Mouse (Mus musculus) spleen, postnatal 10 days (tissue): ENCODE results near the gene Vwf.

Experiments used
- DNase-seq, 2 experiments: peaks; one replicate each; pipeline ENCODE4 v3.0.0; 2021 to 2022; ENCODE audit warnings: low spot score in 2 of 2

The Vwf gene

DNA sequence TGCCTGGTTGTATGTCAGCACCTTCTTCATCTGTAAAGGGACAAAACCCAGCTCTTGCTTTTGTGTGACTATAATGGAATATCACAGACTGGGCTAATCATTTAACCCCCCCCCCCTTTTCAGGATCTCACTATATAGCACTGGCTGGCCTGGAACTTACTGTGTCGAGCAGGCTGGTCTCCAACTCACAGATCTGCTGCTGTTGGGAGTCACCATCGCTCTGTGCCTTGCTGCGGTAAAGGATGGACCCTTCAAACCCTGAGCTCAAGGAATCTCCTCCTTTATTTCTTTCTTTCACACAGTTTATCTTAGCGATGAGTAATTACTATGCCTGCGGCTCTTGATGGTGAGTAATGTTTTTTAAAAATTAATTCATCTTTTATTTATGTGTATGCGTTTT lies at the start of gene Vwf:
Gene Vwf, plus strand, starts transcription at position 301 of the 400 bp plus-strand sequence.
- DNase-seq, result no peak

GRCm38 (mm10) chr6:125498062-125498461 lies 48.5 kb upstream of the Vwf start:
- no peak for DNase-seq

GRCm38 (mm10) chr6:125503186-125503802 lies 43.3 kb upstream of the Vwf start:
- no peak for DNase-seq

- DNase-seq, result no peak
These were observed 41.8 kb upstream of the Vwf start for GRCm38 (mm10) chr6:125504622-125505355.

GRCm38 (mm10) chr6:125506427-125506826 lies 40.1 kb upstream of the Vwf start:
- DNase-seq, result no peak

DNA sequence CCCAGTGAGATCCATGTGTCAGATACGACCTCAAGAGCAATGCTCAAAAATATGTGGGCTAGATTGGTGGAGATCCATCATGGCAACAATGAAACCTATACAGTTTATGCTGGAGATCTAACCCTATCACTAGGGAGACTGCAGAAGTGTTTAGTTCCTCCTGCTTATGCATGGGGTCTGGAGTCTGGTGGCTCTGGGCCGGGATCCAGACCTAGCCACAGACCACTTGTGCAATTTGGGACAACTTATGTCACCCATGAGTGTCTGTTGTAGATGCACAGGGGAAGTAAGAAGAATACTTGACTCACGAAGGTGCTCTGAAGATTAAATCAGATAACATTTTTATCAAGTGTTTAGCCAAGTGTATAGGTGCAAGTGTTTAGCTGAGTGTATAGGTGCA lies 36.8 kb upstream of the Vwf start:
- no peak for DNase-seq

- DNase-seq, result no peak
These were observed 35.9 kb upstream of the Vwf start for GRCm38 (mm10) chr6:125510645-125511044.

DNA sequence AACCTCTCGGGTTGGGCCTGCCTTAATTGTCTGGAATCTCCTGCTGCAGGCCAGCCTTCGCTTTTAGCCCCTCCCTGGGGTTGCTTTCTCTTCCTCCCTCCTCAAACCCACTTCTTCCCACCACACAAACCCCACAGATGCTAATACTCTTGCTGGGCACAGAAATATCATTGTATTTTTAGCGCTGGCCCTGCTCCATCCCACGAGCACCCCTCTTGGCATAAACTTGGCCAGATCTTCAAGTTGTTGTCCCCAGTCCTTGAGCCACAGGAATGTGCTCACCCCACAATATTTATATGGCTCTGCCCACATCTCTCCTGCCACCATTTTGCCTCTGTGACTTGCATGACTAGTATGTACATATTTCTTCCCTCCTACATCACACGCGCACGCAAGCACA lies 35.4 kb upstream of the Vwf start:
- no peak for DNase-seq

DNA sequence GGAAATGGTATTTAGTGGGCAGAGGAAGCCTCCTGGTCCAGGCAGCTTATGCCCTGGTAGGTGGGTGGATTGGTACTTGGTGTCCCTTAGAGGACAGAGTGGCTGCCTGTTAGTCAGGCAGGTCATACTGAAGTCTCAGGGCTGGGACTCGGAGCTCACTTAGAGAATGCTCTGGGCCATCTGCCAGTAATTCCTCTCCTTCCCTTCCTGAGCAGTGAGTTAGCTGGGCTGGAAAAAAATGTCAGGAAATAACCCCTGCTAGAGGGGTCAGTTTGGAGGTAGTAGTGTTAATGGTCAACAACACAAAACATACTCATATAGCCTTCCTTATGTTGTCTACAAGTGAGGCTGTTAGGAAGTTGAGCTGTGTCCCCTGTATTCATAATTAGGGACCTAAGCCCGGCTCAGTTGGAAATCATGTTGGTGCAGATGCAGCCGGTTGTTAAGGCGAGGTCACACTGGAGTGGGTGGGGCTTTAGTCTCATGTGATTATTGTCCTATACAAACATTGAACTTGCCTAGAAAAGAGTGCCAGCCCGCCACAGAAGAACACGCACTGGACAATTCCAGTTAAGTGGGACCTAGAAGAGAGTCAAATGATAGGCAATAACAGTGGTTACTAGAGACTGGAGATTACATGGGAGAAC lies 33.5 kb upstream of the Vwf start:
- DNase-seq, result no peak

GRCm38 (mm10) chr6:125515503-125516315 lies 30.9 kb upstream of the Vwf start:
- DNase-seq, result peak in 1 of 2 experiments; percentile 47

DNA sequence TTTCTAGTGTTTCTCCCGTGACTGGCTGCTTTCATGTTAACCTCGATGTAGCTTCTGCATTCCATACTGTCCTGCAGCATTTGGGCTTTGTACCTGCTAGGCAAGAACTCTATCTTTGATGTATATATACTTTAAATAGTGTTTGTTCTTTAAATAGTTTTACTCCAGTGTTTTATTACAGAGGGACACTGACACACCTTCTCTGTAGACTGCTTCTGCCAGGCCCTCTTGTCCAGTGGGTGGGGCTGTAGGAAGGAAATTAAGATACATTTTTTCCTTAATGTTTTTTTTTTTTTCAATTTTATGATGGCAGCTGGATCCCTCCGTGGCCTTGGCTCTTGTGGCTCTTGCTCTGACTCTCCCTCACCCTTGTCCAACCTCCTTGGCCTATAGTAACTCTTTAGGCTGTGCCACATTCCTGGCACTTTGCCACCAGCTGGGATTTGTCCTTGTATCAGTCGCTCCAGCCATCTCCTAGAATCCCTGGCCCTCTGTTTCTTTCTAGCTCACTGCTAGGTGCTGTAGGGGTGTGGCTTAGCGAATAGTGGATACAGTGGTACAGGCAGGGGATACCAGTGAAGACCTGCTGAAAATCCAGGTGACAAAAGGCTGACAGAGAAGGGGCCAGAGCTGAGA lies 24.9 kb upstream of the Vwf start:
- DNase-seq, result no peak

DNA sequence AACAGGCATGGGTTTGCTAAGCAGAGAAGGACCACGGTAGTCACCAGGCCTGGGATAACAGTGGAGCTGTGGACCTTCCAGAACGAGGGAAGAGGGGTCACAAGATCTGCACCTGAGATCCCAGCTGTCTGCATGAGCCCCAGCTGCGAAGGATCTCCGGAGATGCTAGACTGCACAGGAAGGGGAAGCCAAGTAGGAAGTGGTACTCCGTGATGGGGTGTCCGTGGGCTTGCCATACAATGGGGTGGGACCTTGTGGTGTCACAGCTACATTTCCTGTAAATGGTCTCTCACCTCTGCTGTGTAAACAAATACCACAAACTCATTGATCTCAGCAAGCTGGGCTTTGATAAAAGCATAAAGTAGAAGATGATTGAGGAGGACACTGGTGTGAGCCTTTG lies 22.5 kb upstream of the Vwf start:
- no peak for DNase-seq

DNA sequence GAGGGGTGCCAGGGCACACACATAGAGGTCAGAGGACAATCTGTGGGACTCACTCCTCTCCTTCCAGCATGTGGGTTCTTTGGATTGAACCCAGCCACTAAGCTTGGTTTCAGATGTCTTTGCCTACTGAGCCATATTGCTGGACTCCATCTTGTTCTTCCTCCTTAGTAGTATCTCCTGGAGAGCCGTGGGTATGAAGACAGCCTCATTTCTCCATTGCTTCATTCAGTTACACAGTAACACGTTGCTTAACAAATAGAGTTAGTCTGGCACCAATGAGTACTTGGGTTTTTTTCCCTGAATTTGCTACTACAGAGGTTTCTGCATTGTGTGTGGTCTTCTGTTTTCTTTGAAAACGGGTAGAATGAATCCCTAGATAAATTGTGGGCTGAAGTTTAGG lies 20.5 kb upstream of the Vwf start:
- DNase-seq, result no peak

GRCm38 (mm10) chr6:125528614-125529200 lies 17.9 kb upstream of the Vwf start:
- DNase-seq, result no peak

GRCm38 (mm10) chr6:125529479-125529878 lies 17.1 kb upstream of the Vwf start:
- peak in 1 of 2 experiments; percentile 33 for DNase-seq

DNA sequence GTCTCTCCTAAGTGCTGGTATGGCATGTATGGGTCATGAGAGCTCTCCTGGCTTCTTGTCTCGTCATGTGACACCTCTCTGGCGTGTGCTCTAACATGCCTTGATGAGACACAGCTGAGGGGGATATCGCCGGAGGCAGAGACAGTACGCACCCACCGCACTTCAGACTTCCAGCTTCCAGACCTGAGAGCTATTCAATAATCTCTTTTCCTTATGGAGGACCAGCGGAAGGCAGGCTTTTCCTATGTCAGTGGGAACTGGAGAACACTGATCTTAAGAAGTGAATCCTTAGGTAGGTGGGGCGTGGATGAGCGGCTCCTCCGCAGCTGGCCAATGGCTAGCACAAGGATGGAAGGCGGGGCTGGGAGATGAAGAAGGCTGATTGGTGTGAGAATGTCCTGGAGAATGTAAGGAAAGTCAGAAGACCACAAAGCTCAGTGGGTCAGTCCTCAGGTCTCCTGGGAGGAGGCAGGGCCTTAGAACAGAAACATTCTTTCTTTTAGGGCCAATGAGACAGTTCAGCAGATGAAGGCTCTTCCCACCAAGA lies 13.4 kb upstream of the Vwf start:
- no peak for DNase-seq

DNA sequence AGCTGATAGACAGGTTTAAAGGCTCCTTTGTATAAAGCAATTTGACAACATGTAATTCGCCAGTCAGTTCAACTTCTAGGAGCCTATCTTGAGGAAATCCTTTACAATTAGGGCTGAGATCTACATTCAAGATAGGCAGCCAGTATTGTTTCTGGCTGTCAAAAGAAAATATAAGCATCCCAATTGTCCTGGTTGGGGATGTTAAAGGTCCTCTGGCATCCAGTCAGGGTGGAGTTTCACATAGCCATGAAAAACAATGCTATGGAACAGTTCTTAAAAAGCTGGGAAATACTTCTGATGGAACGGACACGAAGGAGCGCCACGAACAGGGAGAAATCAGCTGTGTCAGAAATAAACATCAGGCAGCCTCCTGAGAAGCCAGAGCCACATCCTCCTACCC lies 11.6 kb upstream of the Vwf start:
- DNase-seq, result no peak

DNA sequence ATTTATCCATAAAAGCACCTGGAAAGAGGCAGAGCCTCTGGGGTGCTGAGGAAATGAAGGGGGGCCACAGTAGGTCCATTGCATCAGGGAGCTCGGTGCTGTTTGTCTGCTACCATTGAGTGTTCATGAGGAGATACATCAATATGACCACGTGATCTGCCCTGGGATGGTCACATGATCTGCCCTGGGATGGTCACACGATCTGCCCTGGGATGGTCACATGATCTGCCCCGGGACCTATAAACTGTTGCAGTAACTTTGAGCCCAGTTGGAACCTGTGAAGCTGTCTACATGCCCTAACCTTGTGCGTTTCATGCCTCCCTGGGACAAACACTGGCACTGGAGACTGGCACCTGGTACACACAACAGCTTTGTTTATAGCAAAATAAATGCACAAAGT lies 8.1 kb upstream of the Vwf start:
- no peak for DNase-seq

DNA sequence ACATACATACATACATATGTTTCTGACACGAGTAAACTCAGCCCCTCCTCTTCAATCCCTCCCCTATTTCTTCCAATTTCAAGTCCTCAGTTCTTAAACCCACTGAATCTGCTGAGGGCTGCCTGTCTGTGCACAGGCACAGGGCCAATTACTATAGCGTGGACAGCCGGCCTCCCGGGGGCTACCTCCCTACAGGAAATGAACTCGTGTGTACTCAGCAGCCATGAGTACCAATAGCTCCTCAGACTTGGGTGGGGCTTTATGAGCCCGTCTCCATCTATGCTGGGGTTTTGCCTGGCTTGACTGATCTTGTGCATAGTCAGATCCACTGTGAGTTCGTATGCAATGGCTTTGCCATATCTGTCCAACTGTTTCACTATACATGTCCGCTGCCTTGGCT lies 7.2 kb upstream of the Vwf start:
- DNase-seq, result no peak

DNA sequence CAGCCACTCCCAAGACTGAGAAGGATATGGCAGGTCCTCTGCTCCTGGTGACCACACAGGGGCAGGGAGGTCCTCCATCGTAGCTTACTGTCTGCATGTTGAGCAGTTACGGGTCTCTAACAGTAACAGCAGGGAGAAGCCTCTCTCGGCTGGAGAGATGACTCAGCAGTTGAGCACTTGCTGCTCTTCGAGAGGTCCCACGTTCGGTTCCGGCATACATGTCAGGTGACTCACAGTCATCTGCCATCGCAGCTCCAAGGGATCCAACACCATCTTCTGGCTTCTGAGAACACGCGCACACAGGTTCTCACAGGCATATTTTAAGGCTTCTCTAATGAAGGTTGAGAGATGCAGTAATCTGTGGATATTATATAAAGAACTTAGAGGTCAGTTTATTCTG lies 6.4 kb upstream of the Vwf start:
- no peak for DNase-seq

DNA sequence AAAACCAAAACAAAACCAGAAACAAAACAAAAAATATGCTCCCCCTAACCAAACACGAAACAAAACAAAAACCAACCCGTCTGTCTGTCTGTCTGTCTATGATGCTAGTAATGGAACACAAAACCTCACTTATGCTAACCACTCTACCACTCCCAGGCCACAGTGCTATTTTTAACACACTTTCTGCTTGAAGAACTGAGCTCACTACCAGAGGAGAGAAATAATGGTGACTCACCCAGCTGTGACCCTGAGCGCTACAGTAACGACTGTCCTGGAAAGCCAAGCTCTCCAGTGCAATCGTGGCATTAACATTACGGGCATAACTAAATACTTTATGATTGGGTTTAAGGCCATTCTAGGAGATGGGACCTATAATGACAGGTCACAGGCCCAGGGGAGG lies 5.7 kb upstream of the Vwf start:
- DNase-seq, result no peak
